Mouse (Mus musculus) ES-E14 (cell line): ENCODE data around the gene Ptpre.

Source experiments
- ZC3H11A ChIP-seq: IDR thresholded peaks from 2 replicates; pipeline ENCODE4 v1.6.1; 2012; ENCODE audit warnings: low read depth, mild to moderate bottlenecking, inconsistent platforms, low read length, borderline replicate concordance
- ZNF384 ChIP-seq: IDR thresholded peaks from 2 replicates; pipeline ENCODE4 v1.6.1; 2012; ENCODE audit warnings: low read depth, low read length, inconsistent platforms

- TF ChIP-seq ZC3H11A (no peak), ZNF384 (no peak)
Measured at GRCm38 (mm10) chr7:135629019-135629418, 91.7 kb downstream of the Ptpre start.
